Mouse (Mus musculus) heart, postnatal 0 days (tissue): ENCODE data around the gene Gm11992. TPM values are rescaled to one million over a fixed set of nuclear protein-coding genes. Genes with fewer than 3 reads are reported as not detected.

Experiments used
- ATAC-seq: fragments of 200-750 bp; cut with Nextera tagmentation; 2 replicates; pipeline ENCODE4 v1.8.0; 2017; ENCODE audit warnings: low read depth, moderate number of reproducible peaks, moderate library complexity; ENCODE audit not compliant: insufficient read depth
- DNase-seq: peaks from one replicate; pipeline ENCODE4 v3.0.0-alpha.2; 2016; ENCODE audit warnings: low spot score
- H3K27ac ChIP-seq: fragments of 300-500 bp; sonication (generic); 2 replicates; pipeline ENCODE4 v1.5.1; 2014; ENCODE audit warnings: low read depth, mild to moderate bottlenecking
- H3K27me3 ChIP-seq: fragments of 300-500 bp; sonication (generic); 2 replicates; pipeline ENCODE4 v1.6.1; 2014; ENCODE audit warnings: low read length, mixed read lengths; ENCODE audit not compliant: control insufficient read depth, insufficient read depth
- H3K36me3 ChIP-seq: fragments of 300-500 bp; sonication (generic); replicated peaks from 2 replicates; pipeline ENCODE4 v1.6.1; 2014; ENCODE audit warnings: low read length, mixed read lengths; ENCODE audit not compliant: control insufficient read depth, insufficient read depth
- H3K4me1 ChIP-seq: fragments of 300-500 bp; sonication (generic); 2 replicates; pipeline ENCODE4 v1.6.1; 2014; ENCODE audit warnings: antibody characterized with exemption; ENCODE audit not compliant: control insufficient read depth, insufficient read depth
- H3K4me2 ChIP-seq: fragments of 300-500 bp; sonication (generic); 2 replicates; pipeline ENCODE4 v1.6.1; 2014; ENCODE audit warnings: low read depth, mild to moderate bottlenecking, low read length, moderate library complexity
- H3K4me3 ChIP-seq: fragments of 300-500 bp; sonication (generic); 2 replicates; pipeline ENCODE4 v1.5.1; 2014; ENCODE audit warnings: low read depth, low read length
- H3K9ac ChIP-seq: fragments of 300-500 bp; sonication (generic); replicated peaks from 2 replicates; pipeline ENCODE4 v1.6.1; 2014; ENCODE audit warnings: low read depth, low read length, mixed read lengths
- H3K9me3 ChIP-seq: fragments of 300-500 bp; sonication (generic); replicated peaks from 2 replicates; pipeline ENCODE4 v1.6.1; 2016; ENCODE audit warnings: low read length; ENCODE audit not compliant: control insufficient read depth
- CTCF ChIP-seq: IDR thresholded peaks from 2 replicates; pipeline ENCODE4 v1.5.1; 2016; ENCODE audit warnings: antibody characterized with exemption, control low read depth, low read depth
- EP300 ChIP-seq: IDR thresholded peaks from 2 replicates; pipeline ENCODE4 v1.6.1; 2016; ENCODE audit warnings: antibody characterized with exemption, low read depth
- WGBS: fragments of 180-500 bp; shearing (Covaris S2); extraction: QIAGEN DNeasy Blood & Tissue Kit; methylation state at CpG from one replicate; pipeline ENCODE4 v1.1.7; 2014; 5-methylcytosine and 5-hydroxymethylcytosine counted together
- polyA plus RNA-seq: library from polyadenylated mRNA; unstranded; fragments of >200 nt; fragmentation: Nextera tagmentation; extraction: Ambion mirVana; gene quantifications from 2 replicates; pipeline ENCODE4 v1.2.1, GENCODE M21; 2015
- total RNA-seq: library from RNA; depleted of rRNA; stranded (reverse); fragments of >200 nt; gene quantifications from 2 replicates; pipeline ENCODE4 v1.2.3, GENCODE M21; 2014; ENCODE audit warnings: low replicate concordance

Gm11992 gene
- total and polyA plus RNA-seq, 2 experiments from 2014 or later, result 7.7 to 11.3 TPM

DNA sequence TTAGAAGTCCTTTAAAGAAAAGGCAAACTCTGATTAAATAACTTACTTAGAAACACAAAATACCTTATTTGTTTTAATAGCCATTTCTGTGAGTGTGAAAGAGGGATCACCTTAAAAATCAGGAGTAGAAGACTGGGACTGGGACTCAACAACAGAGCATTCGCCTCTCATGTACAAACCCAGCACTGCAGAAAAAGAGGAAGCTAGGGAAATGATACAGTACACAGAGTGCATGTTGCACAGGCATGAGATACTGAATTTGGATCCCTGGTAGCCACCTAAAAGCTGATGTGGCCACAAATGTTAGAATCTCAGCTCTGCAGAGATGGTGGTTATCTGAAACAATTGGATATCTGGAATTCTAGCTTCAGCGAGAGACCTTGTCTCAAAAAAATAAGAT is 16.9 kb upstream of the Gm11992 start:
- TF ChIP-seq EP300 (no peak), CTCF (no peak)
- Histone ChIP-seq H3K36me3 (no peaks in the 10 kb centered on the region), H3K9me3 (no peaks in the 10 kb centered on the region), H3K27me3 (no peaks in the 10 kb centered on the region), H3K27ac (no peak overlapping the region), H3K4me3 (no peak overlapping the region), H3K9ac (no peak overlapping the region), H3K4me1 (no peaks in the 10 kb centered on the region), H3K4me2 (no peak overlapping the region)
- ATAC-seq (no peak), DNase-seq (no peak)
- 67% methylated on average over 2 of the region's 2 CpGs for WGBS

DNA sequence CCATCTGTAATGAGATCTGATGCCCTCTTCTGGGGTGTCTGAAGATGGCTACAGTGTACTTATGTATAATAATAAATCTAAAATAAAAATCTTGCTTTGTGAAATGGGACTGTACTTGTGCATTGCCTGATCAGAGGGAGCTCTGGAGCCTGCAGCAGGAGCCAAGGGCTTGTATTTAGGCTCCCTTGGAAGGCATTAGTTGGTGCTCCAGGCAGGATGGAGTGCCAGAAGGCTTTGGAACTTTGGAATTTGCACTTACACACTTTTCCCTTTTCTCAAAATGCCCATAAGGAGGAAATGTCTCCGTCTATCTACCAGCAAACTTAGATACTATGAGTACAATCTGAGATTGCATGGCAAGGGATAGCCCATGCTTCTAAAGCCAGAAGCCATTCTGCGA is 1.8 kb upstream of the Gm11992 start:
- TF ChIP-seq CTCF (no peak), EP300 (no peak)
- Histone ChIP-seq H3K27ac (peak overlapping the region; percentile 88), H3K4me1 (peaks cover 18% of the 10 kb centered on the region), H3K9me3 (no peaks in the 10 kb centered on the region), H3K4me2 (no peak overlapping the region), H3K27me3 (no peaks in the 10 kb centered on the region), H3K36me3 (no peaks in the 10 kb centered on the region), H3K4me3 (no peak overlapping the region), H3K9ac (no peak overlapping the region)
- no peak for ATAC-seq
- 45% methylated on average over 2 of the region's 2 CpGs for WGBS
- DNase-seq, result no peak

DNA sequence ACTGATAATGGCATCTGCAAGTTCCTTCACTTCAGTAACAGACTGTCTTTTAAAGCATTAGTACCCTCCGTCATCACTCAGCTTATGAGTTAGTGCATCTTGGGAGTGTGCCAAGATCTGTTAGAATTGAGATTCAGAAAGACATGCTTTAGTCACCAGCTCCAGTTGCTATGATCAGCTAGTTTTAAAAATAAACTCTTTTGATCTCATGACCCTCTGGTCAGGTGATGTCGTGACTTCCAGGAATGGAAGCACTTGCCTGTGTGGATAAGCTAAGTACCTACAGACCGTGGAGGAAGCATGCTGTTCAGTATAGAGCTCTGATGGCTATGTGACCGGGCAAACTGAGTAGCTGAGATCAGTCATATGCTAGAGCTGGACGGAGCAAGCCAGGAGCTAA is 1.4 kb upstream of the Gm11992 start:
- H3K4me3 ChIP-seq, result no peak overlapping the region
- peak; percentile 81 for ATAC-seq
- H3K4me2 ChIP-seq, result no peak overlapping the region
- H3K9ac ChIP-seq, result no peak overlapping the region
- no peaks in the 10 kb centered on the region for H3K27me3 ChIP-seq
- peaks cover 18% of the 10 kb centered on the region for H3K4me1 ChIP-seq
- peak; percentile 82 for DNase-seq
- TF ChIP-seq CTCF (no peak), EP300 (peak; percentile 95)
- H3K36me3 ChIP-seq, result no peaks in the 10 kb centered on the region
- peak overlapping the region; percentile 88 for H3K27ac ChIP-seq
- 21% methylated on average over 5 of the region's 5 CpGs for WGBS
- no peaks in the 10 kb centered on the region for H3K9me3 ChIP-seq

DNA sequence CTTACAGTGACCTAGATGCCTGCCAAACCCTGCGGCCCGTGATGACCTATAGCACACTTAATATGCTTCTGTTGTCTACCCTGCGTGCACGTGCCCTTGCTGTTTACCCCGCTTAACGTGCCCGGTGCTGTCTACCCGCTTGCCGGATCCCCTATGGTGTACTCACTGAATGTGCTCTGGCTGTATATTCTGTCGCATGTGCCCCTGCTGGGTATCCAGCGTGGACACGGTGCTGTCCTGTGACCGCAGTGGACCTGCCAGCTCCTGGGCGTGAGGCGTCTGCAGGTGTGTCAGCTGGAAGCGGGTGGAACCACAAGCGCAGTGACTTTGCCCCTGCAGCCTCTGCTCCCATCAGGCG is 288 bp downstream of the Gm11992 start, which contains the start of gene Sun3:
Gene Sun3, minus strand, starts transcription at position 289 of the 358 bp plus-strand sequence.
- Histone ChIP-seq H3K9ac (peak within 1 kb of the TSS; percentile 1; the same call in 1 of the 2 replicates), H3K4me3 (peak within 1 kb of the TSS; percentile 54), H3K9me3 (no peaks in the 10 kb centered on the region), H3K27me3 (no peaks in the 10 kb centered on the region), H3K4me1 (peaks cover 18% of the 10 kb centered on the region), H3K27ac (peak within 1 kb of the TSS; percentile 88), H3K36me3 (no peaks in the 10 kb centered on the region), H3K4me2 (peak within 1 kb of the TSS; percentile 80)
- peak; percentile 25 for ATAC-seq
- no peak for DNase-seq
- under 1% methylated on average over 18 of the region's 18 CpGs for WGBS
- TF ChIP-seq EP300, result no peak
- TF ChIP-seq CTCF, result no peak

DNA sequence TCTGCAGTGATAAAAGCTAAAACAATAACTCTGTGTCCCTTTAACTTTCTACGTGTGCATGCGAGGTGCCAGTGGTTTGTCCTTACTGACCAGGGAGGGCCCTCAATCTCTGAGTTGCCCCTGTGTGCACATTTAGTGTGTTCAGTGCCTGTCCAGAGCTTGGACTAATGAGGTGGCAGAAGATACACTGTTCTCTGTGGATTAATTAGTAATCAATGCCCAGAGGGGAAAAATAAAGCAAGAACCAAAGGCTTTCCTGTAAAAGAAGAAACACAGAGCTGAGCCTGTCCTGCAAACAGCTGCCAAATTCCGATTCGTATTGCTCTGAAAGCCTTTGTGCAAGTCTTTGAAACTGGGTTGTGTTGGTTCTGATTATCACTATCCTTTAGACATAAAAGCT is 1.8 kb downstream of the Gm11992 start:
- no peaks in the 10 kb centered on the region for H3K9me3 ChIP-seq
- no peak overlapping the region for H3K27ac ChIP-seq
- no peak for ATAC-seq
- no peak for TF ChIP-seq EP300
- no peak for TF ChIP-seq CTCF
- WGBS, result 67% methylated on average over 4 of the region's 4 CpGs
- no peak overlapping the region for H3K4me3 ChIP-seq
- no peaks in the 10 kb centered on the region for H3K27me3 ChIP-seq
- no peaks in the 10 kb centered on the region for H3K36me3 ChIP-seq
- H3K9ac ChIP-seq, result no peak overlapping the region
- peak overlapping the region; percentile 80 for H3K4me2 ChIP-seq
- no peak for DNase-seq
- H3K4me1 ChIP-seq, result peaks cover 18% of the 10 kb centered on the region

DNA sequence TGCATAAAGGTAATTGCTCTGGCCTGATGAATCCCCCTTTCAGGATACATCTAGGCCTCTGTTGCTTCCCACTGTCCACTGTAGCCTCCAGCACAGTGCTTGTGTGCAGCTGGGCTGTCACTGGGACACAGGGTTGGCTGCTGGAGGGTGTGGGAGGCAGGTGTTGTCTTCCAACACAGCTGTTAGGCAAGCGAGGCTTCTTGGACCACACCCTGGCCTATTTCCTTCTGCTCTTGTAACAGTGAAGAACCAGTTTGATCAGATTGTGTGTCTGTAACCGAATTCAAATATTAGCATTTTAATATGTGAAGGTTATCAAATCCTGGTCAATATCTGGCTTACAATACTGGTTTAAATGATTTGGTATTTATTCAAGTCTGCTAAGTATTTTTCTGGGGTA is 3.5 kb downstream of the Gm11992 start:
- no peaks in the 10 kb centered on the region for H3K9me3 ChIP-seq
- H3K9ac ChIP-seq, result no peak overlapping the region
- 71% methylated on average over 2 of the region's 2 CpGs for WGBS
- H3K27me3 ChIP-seq, result no peaks in the 10 kb centered on the region
- no peaks in the 10 kb centered on the region for H3K36me3 ChIP-seq
- TF ChIP-seq EP300 (no peak), CTCF (no peak)
- no peak overlapping the region for H3K4me2 ChIP-seq
- ATAC-seq, result no peak
- H3K27ac ChIP-seq, result no peak overlapping the region
- H3K4me3 ChIP-seq, result no peak overlapping the region
- no peak for DNase-seq
- H3K4me1 ChIP-seq, result peaks cover 13% of the 10 kb centered on the region
